Mouse (Mus musculus) spleen, adult 2 months (tissue): ENCODE data around the gene Gns. TPM values are rescaled to one million over a fixed set of nuclear protein-coding genes. Genes with fewer than 3 reads are reported as not detected.

Experiments used
- DNase-seq, 2 experiments: peaks; one replicate each; pipeline versions ENCODE4 v3.0.0 to v3.0.0-alpha.2; 2012 to 2021; ENCODE audit warnings: low spot score in 2 of 2, low read depth in 1 of 2
- H3K27ac ChIP-seq: fragments of 200-500 bp; 2 replicates; pipeline ENCODE4 v1.5.1; 2012; ENCODE audit warnings: low read length, inconsistent platforms; ENCODE audit not compliant: insufficient read depth
- H3K27me3 ChIP-seq: fragments of 200-500 bp; 2 replicates; pipeline ENCODE4 v1.6.1; 2012; ENCODE audit warnings: mild to moderate bottlenecking, moderate library complexity, low read length, inconsistent platforms; ENCODE audit not compliant: control insufficient read depth, insufficient read depth
- H3K36me3 ChIP-seq: fragments of 200-500 bp; 2 replicates; pipeline ENCODE4 v1.6.1; 2012; ENCODE audit warnings: mild to moderate bottlenecking, low read length, inconsistent platforms; ENCODE audit not compliant: control insufficient read depth, insufficient read depth
- H3K4me1 ChIP-seq: fragments of 200-500 bp; 2 replicates; pipeline ENCODE4 v1.6.1; 2011; ENCODE audit warnings: inconsistent platforms; ENCODE audit not compliant: control insufficient read depth, insufficient read depth, insufficient read length
- H3K4me3 ChIP-seq: fragments of 200-500 bp; 2 replicates; pipeline ENCODE4 v1.5.1; 2011; ENCODE audit warnings: mild to moderate bottlenecking, inconsistent platforms; ENCODE audit not compliant: insufficient read depth, insufficient read length; ENCODE audit errors: extremely low read depth
- CTCF ChIP-seq: fragments of 200-500 bp; IDR thresholded peaks from 2 replicates; pipeline ENCODE4 v1.5.1; 2011; ENCODE audit warnings: mild to moderate bottlenecking, inconsistent platforms; ENCODE audit not compliant: insufficient read depth, insufficient read length, insufficient replicate concordance; ENCODE audit errors: extremely low read depth
- POLR2A ChIP-seq: fragments of 200-500 bp; IDR thresholded peaks from 2 replicates; pipeline ENCODE4 v1.6.1; 2011; ENCODE audit warnings: low read depth, low read length, inconsistent platforms
- WGBS: fragments of 180-500 bp; shearing (Covaris S2); methylation state at CpG from one replicate; pipeline ENCODE4 v1.1.7; 2018; 5-methylcytosine and 5-hydroxymethylcytosine counted together
- polyA plus RNA-seq: library from polyadenylated mRNA; depleted of rRNA; stranded (reverse); fragments of >200 nt; gene quantifications from 2 replicates; pipeline ENCODE4 v1.2.3, GENCODE M21; 2012

Gns gene
- polyA plus RNA-seq, 1 experiment, result 66.8 TPM

DNA sequence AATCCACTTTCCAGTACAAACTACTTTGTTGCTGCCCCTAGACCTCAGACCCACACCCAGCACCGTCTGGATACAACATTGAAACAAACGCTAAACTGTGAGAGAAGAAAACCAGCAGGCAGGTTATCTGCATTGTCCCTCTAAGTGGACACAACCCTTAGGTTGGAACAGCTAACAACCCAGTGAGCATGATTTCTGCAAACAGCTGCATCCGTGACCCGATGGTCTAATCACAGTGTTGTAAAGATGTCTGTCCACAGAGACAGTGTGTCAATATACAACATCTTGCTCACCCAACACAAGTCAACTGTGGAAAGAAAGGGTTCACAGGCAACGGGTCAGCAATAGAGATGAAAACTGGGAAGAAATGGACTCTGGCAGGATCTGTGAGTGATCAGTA, 15.6 kb upstream of the Gns start:
- 84% methylated on average over 5 of the region's 5 CpGs for WGBS
- no peak for DNase-seq

DNA sequence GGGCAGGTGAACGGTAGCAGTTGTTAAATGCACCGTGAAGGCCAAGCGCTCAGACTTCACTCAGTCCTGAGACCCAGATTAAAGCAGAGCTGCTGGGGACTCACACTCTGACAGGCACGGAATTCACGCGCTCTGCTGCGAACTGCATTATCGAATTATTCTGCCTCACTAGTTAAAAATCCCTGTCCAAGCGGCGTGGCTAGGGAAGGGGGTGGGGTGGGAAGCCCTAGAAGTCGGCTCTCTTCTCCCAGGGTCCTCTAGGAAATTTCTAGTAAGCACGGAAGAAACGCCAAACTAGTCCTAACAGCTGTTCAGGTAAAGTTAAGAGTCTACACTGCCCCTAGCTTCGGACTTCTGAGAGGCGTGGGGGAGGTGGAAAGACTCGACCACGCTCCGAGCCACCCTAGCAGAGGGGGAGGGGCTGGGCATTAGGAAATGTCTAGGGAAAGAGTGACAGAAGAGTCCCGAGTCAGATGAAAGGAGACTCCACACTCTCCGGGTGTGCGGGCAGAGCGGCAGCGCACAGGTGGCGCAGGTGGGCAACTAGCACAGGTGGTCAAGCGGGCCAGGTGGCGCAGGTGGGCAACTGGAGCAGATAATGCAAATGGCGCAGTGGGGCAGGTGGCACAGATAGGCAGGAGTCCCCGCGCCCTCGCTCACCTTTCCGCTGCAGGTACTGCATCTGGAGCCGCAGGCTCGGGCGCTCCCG, 14.4 kb upstream of the Gns start:
- Histone ChIP-seq H3K27me3 (peaks cover 14% of the 10 kb centered on the region), H3K4me1 (peaks cover 8% of the 10 kb centered on the region), H3K27ac (no peak overlapping the region), H3K4me3 (peak overlapping the region; percentile 68), H3K36me3 (no peaks in the 10 kb centered on the region)
- TF ChIP-seq POLR2A (no peak), CTCF (no peak)
- 10% methylated on average over 34 of the region's 35 CpGs for WGBS
- DNase-seq, result no peak

More for the DNA sequence above, 15.6 kb upstream of the Gns start:
- H3K4me1 ChIP-seq, result peaks cover 8% of the 10 kb centered on the region
- H3K36me3 ChIP-seq, result no peaks in the 10 kb centered on the region
- peaks cover 14% of the 10 kb centered on the region for H3K27me3 ChIP-seq
- no peak for TF ChIP-seq POLR2A
- TF ChIP-seq CTCF, result no peak
- no peak overlapping the region for H3K4me3 ChIP-seq
- H3K27ac ChIP-seq, result no peak overlapping the region

DNA sequence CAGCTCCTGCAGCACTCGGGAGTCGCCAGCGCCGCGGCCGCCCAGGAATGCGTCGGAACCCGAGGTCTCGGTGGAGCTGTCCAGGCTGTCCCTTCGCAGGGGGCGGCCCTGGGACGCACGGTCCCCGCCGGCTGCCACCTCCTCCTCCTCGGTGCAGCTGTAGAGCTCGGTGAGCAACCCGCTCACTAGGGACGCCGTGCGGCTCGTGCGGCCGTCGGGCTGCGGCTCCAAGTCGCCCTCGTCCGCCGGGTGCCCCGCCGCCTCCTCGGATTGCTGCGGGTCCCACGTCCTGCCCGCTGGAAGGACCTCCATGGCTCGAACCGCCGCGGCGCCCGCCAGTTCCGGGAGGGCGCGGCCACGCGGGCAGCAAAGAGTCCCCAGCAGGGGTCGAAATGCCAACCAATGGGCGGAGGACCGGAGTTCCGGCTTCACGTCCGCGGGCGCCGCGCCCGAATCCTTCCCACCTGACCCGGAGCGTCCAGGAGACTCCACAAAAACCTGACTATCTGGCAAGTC, 13.8 kb upstream of the Gns start, which contains the start of gene Tbc1d30:
TSS of gene Tbc1d30 (minus strand) at position 213 of the 516 bp plus-strand sequence.
- Histone ChIP-seq H3K27me3 (peaks cover 14% of the 10 kb centered on the region), H3K4me3 (peak within 1 kb of the TSS; percentile 68), H3K36me3 (no peaks in the 10 kb centered on the region), H3K27ac (no peak within 1 kb of the TSS), H3K4me1 (peaks cover 8% of the 10 kb centered on the region)
- TF ChIP-seq POLR2A, result no peak
- TF ChIP-seq CTCF, result no peak
- peak in 1 of 2 experiments; percentile 36 for DNase-seq
- under 1% methylated on average over 61 of the region's 61 CpGs for WGBS

DNA sequence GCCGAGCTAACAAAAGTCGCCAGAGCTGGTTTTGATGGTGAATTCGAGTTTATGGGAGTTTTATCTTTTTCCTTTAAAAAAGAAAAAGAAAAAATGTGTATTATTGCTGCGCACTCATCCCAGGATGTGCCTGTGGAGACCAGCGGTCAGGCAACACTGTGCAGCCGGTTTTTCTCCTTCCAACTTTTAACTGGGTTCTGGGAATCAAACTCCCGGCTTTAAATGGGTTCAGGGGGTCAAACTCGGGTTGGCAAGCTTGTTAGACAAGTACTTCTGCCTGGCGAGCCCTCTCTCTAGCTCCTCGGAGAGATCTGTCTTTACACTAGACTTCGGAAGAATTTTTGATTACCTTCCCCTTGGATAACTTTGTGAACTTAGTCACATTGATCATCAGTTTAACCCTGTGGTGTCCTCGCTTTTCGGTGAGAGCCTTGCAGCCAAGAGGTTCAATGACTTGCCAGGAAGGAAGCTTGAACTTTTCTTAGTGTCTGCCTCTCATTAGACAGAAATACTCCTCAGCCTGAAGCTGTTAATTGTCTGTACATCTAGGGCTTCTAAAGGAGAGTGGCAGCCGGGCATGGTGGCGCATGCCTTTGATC, 13.1 kb upstream of the Gns start:
- Histone ChIP-seq H3K27me3 (peaks cover 14% of the 10 kb centered on the region), H3K27ac (no peak overlapping the region), H3K4me1 (peaks cover 8% of the 10 kb centered on the region), H3K36me3 (no peaks in the 10 kb centered on the region), H3K4me3 (peak overlapping the region; percentile 68; the same call in 1 of the 2 replicates)
- no peak for DNase-seq
- 42% methylated on average over 15 of the region's 15 CpGs for WGBS
- TF ChIP-seq CTCF (no peak), POLR2A (no peak)

DNA sequence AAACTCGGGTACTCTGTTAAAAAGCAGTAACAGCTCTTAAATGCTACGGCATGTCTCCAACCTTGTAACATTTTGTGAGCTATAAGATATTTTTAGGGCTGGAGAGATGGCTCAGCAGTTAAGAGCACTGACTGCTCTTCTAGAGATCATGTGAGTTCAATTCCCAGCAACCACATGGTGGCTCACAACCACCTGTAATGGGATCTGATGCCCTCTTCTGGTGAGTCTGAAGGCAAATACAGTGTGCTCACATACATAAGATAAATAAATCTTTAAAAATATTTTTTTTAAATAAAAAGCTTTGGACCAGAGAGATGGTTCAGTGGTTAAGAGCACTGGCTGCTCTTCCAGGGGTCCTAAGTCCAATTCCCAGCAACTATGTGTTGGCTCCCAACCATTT, 4.5 kb upstream of the Gns start:
- WGBS, result 94% methylated on average over 2 of the region's 2 CpGs
- H3K36me3 ChIP-seq, result no peaks in the 10 kb centered on the region
- no peaks in the 10 kb centered on the region for H3K4me1 ChIP-seq
- DNase-seq, result no peak
- no peak for TF ChIP-seq CTCF
- no peak for TF ChIP-seq POLR2A
- H3K27ac ChIP-seq, result no peak overlapping the region
- no peak overlapping the region for H3K4me3 ChIP-seq
- H3K27me3 ChIP-seq, result 0 out of 2 replicates have a peak, but pooled peaks cover 2% of the 10 kb centered on the region

DNA sequence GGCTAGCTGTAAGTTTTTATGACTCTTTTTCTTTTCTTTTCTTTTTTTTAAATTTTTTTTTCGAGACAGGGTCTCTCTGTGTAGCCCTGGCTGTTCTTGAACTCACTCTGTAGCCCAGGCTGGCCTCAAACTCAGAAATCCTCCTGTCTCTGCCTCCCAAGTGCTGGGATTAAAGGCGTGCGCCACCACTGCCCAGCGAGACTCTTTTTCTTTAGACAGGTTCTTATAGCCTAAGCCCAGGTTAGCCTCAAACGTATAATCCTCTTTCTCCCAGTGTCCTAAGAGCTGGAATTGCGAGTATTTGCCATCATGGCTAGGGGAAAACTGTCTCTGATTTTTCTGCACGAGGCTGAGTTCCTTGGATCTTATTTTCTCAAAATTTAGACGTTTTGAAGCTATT, 1.7 kb upstream of the Gns start:
- DNase-seq, result no peak
- no peaks in the 10 kb centered on the region for H3K36me3 ChIP-seq
- no peak overlapping the region for H3K27ac ChIP-seq
- no peaks in the 10 kb centered on the region for H3K27me3 ChIP-seq
- no peaks in the 10 kb centered on the region for H3K4me1 ChIP-seq
- H3K4me3 ChIP-seq, result no peak overlapping the region
- 89% methylated on average over 8 of the region's 8 CpGs for WGBS
- TF ChIP-seq CTCF (no peak), POLR2A (no peak)
